Mouse (Mus musculus): ENCODE results near the gene Gm6034. TPM values are rescaled to one million over a fixed set of nuclear protein-coding genes. Genes with fewer than 3 reads are reported as not detected.
A peak's percentile ranks its signal among the peaks of the same experiment; 100 is the strongest.
"Not testable (repeated sequence)": the region's sequence is repeated elsewhere in the genome, so short reads cannot be mapped to it uniquely, and the experiment has no call there.

Gene Gm6034
- polyA plus RNA-seq, 1 experiment from 2014 or later: not detected

DNA sequence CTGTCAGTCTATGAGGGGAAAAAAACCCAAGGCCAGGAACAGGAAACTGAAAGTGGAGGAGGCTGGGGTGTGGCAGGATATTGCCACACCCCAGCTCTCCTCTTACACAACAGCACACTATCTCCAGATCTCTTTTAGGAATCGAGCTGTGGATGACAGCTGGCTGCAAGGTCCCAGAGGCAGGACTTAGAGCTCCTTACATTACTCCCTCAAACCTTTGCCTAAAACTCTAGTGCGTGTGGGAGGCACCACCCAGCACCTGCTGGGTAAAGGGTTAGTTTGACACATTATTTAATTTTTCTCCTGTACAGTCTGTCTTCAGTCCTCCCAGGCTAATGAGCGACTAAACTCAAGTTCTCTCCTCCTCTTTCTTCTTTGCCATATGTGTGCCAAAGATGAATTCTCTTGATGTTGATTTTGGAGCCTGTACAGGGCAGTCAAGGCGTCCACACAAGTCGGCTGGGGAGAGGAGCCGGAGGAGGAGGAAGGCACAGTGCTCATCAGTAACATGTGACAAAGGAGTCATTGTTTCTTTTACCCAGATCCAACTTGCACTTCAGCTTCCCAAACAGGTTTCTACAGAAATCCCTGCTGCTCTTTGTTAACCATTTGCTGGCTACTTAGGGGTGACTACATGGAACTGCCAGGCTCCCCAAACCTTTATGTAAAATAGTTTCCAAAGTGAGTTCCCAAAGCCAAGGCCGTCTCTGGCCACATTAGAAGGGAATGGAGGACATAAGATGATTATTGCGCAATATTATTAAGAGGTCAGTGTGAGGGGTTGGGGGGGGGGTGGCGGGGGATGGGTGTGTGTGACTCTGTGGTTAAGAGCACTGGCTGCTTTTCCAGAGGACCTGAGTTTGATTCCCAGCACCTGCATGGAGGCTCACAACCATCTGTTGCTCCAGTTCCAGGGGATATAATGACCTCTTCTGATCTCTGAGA, 18.8 kb upstream of the Gm6034 start:
- Histone ChIP-seq H3K27ac (replicated peaks) (peak overlapping the region; percentile 6; the same call in 1 of the 2 replicates), H3K4me3 (no peak overlapping the region), H3K27me3 (replicated peaks) (no peaks in the 10 kb centered on the region), H3K4me1 (peaks cover 17% of the 10 kb centered on the region), H3K9ac (no peak overlapping the region), H3K9me3 (no peaks in the 10 kb centered on the region), H3K36me3 (no peaks in the 10 kb centered on the region), H3K4me2 (0 out of 2 replicates have a peak overlapping the region, but pooled peaks have one; percentile 20)
- WGBS: 54% methylated on average over 9 of the region's 9 CpGs
- no peak for ATAC-seq (ENCODE audit: extremely low read depth, insufficient number of reproducible peaks, low FRiP score, low TSS enrichment)

- no peak for ATAC-seq (ENCODE audit: extremely low read depth, insufficient number of reproducible peaks, low FRiP score, low TSS enrichment)
- WGBS: 40% methylated on average over 5 of the region's 5 CpGs
- Histone ChIP-seq H3K9ac (no peak overlapping the region), H3K4me3 (no peak overlapping the region), H3K36me3 (no peaks in the 10 kb centered on the region), H3K27ac (replicated peaks) (no peak overlapping the region), H3K27me3 (replicated peaks) (no peaks in the 10 kb centered on the region), H3K9me3 (no peaks in the 10 kb centered on the region), H3K4me2 (no peak overlapping the region), H3K4me1 (peaks cover 17% of the 10 kb centered on the region)
These were observed 17.6 kb upstream of the Gm6034 start for GRCm38 (mm10) chr17:36025197-36025596.

DNA sequence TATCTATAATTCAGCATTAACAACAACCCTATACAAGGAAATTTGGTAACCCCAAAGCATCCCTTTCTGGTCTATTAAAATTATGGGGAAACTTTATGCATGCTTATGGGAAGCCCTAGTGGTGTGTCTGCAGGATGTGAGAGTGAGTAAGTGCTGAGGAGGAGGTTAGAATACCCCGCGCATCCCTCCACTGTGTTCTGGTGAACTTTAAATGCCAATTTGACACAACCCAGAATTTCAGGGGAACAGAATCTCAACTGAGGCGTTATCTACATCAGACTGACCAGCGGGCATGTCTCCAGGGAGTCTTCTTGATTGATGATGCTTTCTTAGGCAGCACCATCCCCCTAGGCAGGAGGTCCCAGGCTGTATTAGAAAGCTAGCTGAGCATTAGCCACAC, 16.9 kb upstream of the Gm6034 start:
- no peaks in the 10 kb centered on the region for H3K36me3 ChIP-seq
- 48% methylated on average over 4 of the region's 4 CpGs for WGBS
- no peak overlapping the region for H3K27ac ChIP-seq (replicated peaks)
- no peak overlapping the region for H3K4me3 ChIP-seq
- peaks cover under 1% of the 10 kb centered on the region; the same call in 1 of the 2 replicates for H3K27me3 ChIP-seq (replicated peaks)
- H3K4me2 ChIP-seq: no peak overlapping the region
- H3K9ac ChIP-seq: no peak overlapping the region
- H3K9me3 ChIP-seq: no peaks in the 10 kb centered on the region
- peaks cover 17% of the 10 kb centered on the region for H3K4me1 ChIP-seq
- ATAC-seq (ENCODE audit: extremely low read depth, insufficient number of reproducible peaks, low FRiP score, low TSS enrichment): no peak

DNA sequence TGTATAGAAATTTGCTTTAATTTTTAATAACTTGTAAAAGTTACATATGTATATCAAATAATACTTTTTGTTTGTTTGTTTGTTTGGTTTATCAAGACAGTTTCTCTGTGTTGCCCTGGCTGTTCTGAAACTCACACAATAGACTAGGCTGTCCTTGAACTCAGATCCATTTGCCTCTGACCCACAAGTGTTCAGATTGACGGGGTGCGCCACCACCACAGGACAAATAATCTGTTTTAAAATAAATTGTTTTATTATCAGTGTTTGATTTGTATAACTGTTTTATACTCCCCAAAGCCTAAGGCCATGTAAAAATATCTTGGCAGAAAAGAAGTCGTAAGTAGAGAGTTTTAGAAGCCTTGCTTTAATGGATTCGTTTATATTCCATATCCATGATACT, 15.1 kb upstream of the Gm6034 start:
- Histone ChIP-seq H3K4me3 (no peak overlapping the region), H3K4me1 (peaks cover 19% of the 10 kb centered on the region), H3K9ac (no peak overlapping the region), H3K27ac (replicated peaks) (no peak overlapping the region), H3K36me3 (no peaks in the 10 kb centered on the region), H3K27me3 (replicated peaks) (peaks cover 11% of the 10 kb centered on the region), H3K4me2 (no peak overlapping the region), H3K9me3 (no peaks in the 10 kb centered on the region)
- ATAC-seq (ENCODE audit: extremely low read depth, insufficient number of reproducible peaks, low FRiP score, low TSS enrichment): no peak
- 89% methylated on average over 4 of the region's 4 CpGs for WGBS

DNA sequence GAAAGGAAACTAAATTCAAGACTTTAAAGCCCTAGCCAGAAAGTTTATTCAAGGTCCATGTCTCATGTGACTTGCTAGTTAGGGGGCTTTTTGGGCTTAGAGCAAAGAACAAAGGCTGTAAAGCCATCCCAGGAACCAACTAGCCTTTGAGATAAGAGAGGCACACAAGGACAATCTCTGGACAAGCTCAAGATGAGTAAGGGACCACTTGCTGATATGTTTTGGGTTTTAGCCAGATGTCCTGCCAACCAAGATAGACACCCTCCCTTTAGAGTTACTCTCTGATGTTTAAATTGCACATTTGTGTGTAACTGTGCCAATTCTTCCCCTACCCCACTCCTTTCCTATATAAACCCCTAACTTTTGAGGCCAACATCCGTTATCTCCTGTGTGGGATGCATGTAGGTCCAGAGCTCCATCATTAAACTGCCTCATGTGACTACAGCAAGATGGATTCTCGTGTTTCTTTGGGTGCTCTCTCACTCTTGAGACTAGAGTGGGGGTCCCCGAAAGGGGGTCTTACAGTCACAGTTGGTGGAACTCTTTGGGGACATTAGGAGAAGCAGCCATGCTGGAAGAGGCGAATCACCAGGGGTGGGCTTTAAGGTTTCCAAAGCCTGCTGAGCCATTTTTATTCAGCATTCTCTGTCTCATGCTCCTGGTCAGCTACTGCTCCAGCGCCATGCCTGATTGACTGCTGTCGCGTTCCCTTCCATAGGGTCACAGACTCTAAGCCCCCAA, 13.7 kb upstream of the Gm6034 start:
- ATAC-seq (ENCODE audit: extremely low read depth, insufficient number of reproducible peaks, low FRiP score, low TSS enrichment): no peak

GRCm38 (mm10) chr17:36030046-36030702, 12.6 kb upstream of the Gm6034 start:
- H3K4me1 ChIP-seq; H3K27ac ChIP-seq (replicated peaks); H3K9ac ChIP-seq; H3K36me3 ChIP-seq; H3K9me3 ChIP-seq; H3K4me3 ChIP-seq: not testable (repeated sequence)
- peak overlapping the region; percentile 24; the same call in 1 of the 2 replicates for H3K4me2 ChIP-seq
- peaks cover 12% of the 10 kb centered on the region for H3K27me3 ChIP-seq (replicated peaks)
- ATAC-seq (ENCODE audit: extremely low read depth, insufficient number of reproducible peaks, low FRiP score, low TSS enrichment): peak; percentile 20; the same call in 1 of the 2 replicates
- 69% methylated on average over 4 of the region's 4 CpGs for WGBS

More for the DNA sequence above, 13.7 kb upstream of the Gm6034 start:
- H3K27ac ChIP-seq (replicated peaks): no peak overlapping the region
- H3K4me1 ChIP-seq: peaks cover 7% of the 10 kb centered on the region
- no peak overlapping the region for H3K4me2 ChIP-seq
- no peak overlapping the region for H3K9ac ChIP-seq
- H3K27me3 ChIP-seq (replicated peaks): peaks cover 12% of the 10 kb centered on the region
- no peaks in the 10 kb centered on the region for H3K36me3 ChIP-seq
- H3K9me3 ChIP-seq: no peaks in the 10 kb centered on the region
- WGBS: 84% methylated on average over 7 of the region's 7 CpGs
- no peak overlapping the region for H3K4me3 ChIP-seq

- 56% methylated on average over 7 of the region's 8 CpGs for WGBS
- not testable (repeated sequence) for ATAC-seq (ENCODE audit: extremely low read depth, insufficient number of reproducible peaks, low FRiP score, low TSS enrichment); H3K9ac ChIP-seq
These were observed 11.8 kb upstream of the Gm6034 start for GRCm38 (mm10) chr17:36030703-36031582.

DNA sequence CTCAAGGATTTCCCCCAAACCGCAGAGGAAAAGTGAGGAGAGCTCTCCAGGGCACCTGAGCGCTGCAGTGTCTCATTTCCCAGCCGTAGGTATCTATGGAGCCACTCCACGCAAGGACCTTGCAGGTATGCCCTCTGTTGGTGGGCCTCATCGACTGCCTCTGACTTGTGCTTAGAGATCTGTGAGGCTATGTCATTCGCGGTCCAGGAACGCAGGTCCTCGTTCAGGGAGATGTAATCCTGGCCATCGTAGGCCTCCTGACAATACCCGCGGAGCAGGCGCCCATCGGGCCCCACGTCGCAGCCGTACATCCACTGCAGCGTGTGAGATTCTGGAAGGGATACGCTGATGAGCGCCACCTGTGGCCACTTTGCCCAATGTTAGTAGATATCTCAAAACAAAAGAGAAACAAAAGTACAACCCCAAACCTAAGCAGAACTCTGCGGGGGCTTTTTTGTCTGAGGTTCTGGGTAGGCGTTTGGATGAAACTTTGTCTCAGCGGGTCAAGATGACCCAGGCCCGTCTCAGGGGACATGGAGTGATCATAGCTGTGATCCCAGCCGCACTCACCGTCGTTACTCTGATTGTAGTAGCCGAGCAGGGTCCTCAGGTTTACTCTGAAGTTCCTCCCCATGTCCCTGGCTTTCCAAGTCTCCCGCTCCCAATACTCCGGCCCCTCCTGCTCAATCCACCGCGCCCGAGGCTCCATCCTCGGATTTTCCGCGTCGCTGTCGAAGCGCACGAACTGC, 11.0 kb upstream of the Gm6034 start:
- ATAC-seq (ENCODE audit: extremely low read depth, insufficient number of reproducible peaks, low FRiP score, low TSS enrichment): peak; percentile 7; the same call in 1 of the 2 replicates
- WGBS: 4% methylated on average over 40 of the region's 40 CpGs
- not testable (repeated sequence) for H3K27ac ChIP-seq (replicated peaks); H3K4me1 ChIP-seq; H3K9me3 ChIP-seq; H3K36me3 ChIP-seq
- peak overlapping the region; percentile 62 for H3K4me3 ChIP-seq
- peak overlapping the region; percentile 97 for H3K4me2 ChIP-seq
- peaks cover 12% of the 10 kb centered on the region for H3K27me3 ChIP-seq (replicated peaks)
- H3K9ac ChIP-seq: peak overlapping the region; percentile 76

More at GRCm38 (mm10) chr17:36030703-36031582, 11.8 kb upstream of the Gm6034 start:
- Histone ChIP-seq H3K4me2 (peak overlapping the region; percentile 97), H3K4me3 (peak overlapping the region; percentile 62), H3K27me3 (replicated peaks) (peaks cover 12% of the 10 kb centered on the region)
- H3K4me1 ChIP-seq; H3K9me3 ChIP-seq; H3K27ac ChIP-seq (replicated peaks); H3K36me3 ChIP-seq: not testable (repeated sequence)

- Histone ChIP-seq H3K4me2 (peak within 1 kb of the TSS; percentile 97), H3K4me3 (peak within 1 kb of the TSS; percentile 62), H3K9ac (peak within 1 kb of the TSS; percentile 76), H3K27me3 (replicated peaks) (peaks cover 12% of the 10 kb centered on the region)
- not testable (repeated sequence) for H3K27ac ChIP-seq (replicated peaks); H3K9me3 ChIP-seq; H3K4me1 ChIP-seq; H3K36me3 ChIP-seq
- WGBS: 2% methylated on average over 25 of the region's 25 CpGs
- ATAC-seq (ENCODE audit: extremely low read depth, insufficient number of reproducible peaks, low FRiP score, low TSS enrichment): 0 out of 2 replicates have a peak, but pooled peaks have one; percentile 38
These were observed 10.3 kb upstream of the Gm6034 start, which contains the start of gene H2-T23 for GRCm38 (mm10) chr17:36032351-36032875. TSS of gene H2-T23 (minus strand) at chr17:36032855.

GRCm38 (mm10) chr17:36034524-36034923, 8.2 kb upstream of the Gm6034 start:
- not testable (repeated sequence) for H3K4me2 ChIP-seq; H3K4me1 ChIP-seq; H3K4me3 ChIP-seq; H3K9me3 ChIP-seq; H3K27ac ChIP-seq (replicated peaks); H3K36me3 ChIP-seq; ATAC-seq (ENCODE audit: extremely low read depth, insufficient number of reproducible peaks, low FRiP score, low TSS enrichment); H3K9ac ChIP-seq
- WGBS: 52% methylated on average over 3 of the region's 3 CpGs
- H3K27me3 ChIP-seq (replicated peaks): peaks cover 12% of the 10 kb centered on the region

Data from heart, embryonic 13.5 days (tissue).